Mouse (Mus musculus): ENCODE results near the gene Khdrbs1.

The Khdrbs1 gene

GRCm38 (mm10) chr4:129672878-129673449 is 69.1 kb downstream of the Khdrbs1 start:
- DNase-seq (ENCODE audit: low read depth, low spot score) = no peak

- DNase-seq (ENCODE audit: low read depth, low spot score) = peak; percentile 86
These were observed 69.8 kb downstream of the Khdrbs1 start, which contains the start of gene Kpna6 for GRCm38 (mm10) chr4:129672083-129672877. TSS of gene Kpna6 (minus strand) at chr4:129672767.

DNA sequence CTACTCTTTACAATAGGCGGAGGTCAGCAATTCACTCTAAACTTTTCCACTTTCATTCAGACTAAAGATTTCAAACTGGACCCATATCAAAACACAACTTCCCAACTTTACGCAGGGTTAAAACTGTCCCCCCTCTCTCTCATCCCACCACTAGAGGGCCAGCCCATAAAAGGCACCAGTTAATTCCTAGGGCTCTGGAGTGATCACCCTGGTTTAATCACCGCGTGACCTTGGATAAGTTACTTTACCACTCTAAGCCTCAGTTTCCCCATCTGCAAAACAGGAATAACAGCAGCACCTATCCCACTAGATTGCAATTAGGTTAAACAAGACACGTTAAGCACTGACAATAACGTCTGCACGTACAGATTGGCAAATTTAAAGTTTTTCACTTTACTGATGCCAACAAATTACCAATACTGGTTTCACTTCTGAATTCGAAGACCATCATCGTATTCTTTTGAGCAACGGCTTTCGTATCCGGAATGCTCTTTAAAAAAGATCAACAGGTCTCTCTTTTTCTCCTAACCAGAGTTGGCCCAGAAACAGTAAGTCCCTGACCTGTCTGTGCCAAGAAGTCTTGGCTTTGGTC is 70.5 kb downstream of the Khdrbs1 start:
- peak; percentile 30 for DNase-seq (ENCODE audit: low read depth, low spot score)

DNA sequence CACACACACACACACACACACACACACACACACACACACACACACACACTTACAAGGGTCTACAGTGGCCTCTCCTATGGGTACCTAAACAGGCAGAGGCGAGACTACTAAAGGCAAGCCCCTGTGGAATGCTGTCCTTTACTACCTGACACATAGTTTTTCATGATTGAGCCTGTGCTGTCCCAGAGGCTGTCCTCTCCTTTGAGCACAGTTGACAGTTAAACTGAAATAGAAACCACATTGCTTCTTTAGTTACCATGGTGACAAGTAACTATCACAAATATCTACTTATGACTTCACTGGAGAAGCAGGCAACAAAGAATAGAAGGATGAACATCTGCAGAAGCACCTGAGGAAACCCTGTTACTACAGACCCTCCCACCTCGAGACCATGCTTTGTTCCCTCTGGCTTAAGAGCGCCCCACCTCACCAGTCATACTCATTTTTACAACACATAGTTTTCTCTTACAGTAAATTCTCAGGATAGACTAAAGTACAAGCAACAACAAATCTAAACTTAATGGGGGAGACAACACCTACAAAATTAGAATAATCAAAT is 79.8 kb downstream of the Khdrbs1 start:
- no peak for DNase-seq (ENCODE audit: low read depth, low spot score)

GRCm38 (mm10) chr4:129661584-129661983 is 80.5 kb downstream of the Khdrbs1 start:
- no peak for DNase-seq (ENCODE audit: low read depth, low spot score)

DNA sequence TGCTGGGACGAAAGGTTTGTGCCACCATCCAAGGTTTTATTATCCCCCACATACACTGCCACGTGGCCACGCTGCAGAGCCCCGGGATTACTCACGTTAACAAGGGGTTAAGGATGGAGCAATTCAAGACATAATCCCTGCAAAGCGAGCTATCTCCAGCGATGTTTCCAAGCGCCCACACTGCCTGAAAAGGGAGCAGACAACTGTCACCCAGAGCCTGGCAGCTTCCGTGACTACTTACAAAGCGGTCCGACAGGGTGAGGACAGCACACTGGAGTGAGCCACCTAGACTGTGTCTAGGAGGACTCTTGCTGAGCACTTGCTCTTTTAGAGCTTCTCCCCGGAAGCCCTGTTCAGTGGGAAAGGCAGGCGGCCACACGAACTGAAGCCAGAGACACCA is 87.3 kb downstream of the Khdrbs1 start:
- no peak for DNase-seq (ENCODE audit: low read depth, low spot score)

Data from retina, postnatal 7 days (tissue).